Comparison of ENCODE assay signal across 19 mouse cellular contexts in genomic region chr12:79292874-79293273, GRCm38 (mm10). TPM values are rescaled to one million over a fixed set of nuclear protein-coding genes. Genes with fewer than 3 reads are reported as not detected.
DNase-seq lines count a peak whose midpoint lies in the region; ATAC-seq and TF ChIP-seq lines count a peak whose summit lies in the region.
"Had no signal": no experiment of that assay in that cellular context is flagged by ENCODE, and none has a peak within 500 bp of the region (broad histone marks: within the 10 kb centered on the region; RNA-seq: fewer than 3 reads in every experiment).

No protein-coding gene starts in this region.

- no peak for TF ChIP-seq POLR2A in liver, adult 2 months (IDR thresholded peaks at IDR 0.05; ENCODE audit: extremely low read depth, insufficient read depth, low read length)

- WGBS in kidney, embryonic 15.5 days, result 86% methylated on average over 6 of the region's 6 CpGs
- 32% methylated on average over 6 of the region's 6 CpGs for WGBS in liver, adult 2 months
- WGBS in liver, embryonic 12.5 days (ENCODE audit: insufficient replicate concordance), result 78% methylated on average over 6 of the region's 6 CpGs
- 67% methylated on average over 6 of the region's 6 CpGs for WGBS in liver, embryonic 16.5 days (ENCODE audit: insufficient replicate concordance)

- H3K27me3 ChIP-seq in kidney, embryonic 15.5 days, result no peaks in the 10 kb centered on the region
- H3K27me3 ChIP-seq in liver, adult 2 months (ENCODE audit: control insufficient read depth, insufficient read depth, low read length), result no peaks in the 10 kb centered on the region
- H3K27me3 ChIP-seq in liver, embryonic 12.5 days (replicated peaks), result no peaks in the 10 kb centered on the region
- H3K27me3 ChIP-seq in liver, embryonic 16.5 days (ENCODE audit: control insufficient read depth, insufficient read depth, low read depth, low read length), result no peaks in the 10 kb centered on the region
- H3K27me3 ChIP-seq: CH12.LX; forebrain, embryonic 13.5 days; heart, embryonic 12.5 days; Patski had no signal

- no peak overlapping the region for H3K4me3 ChIP-seq in kidney, embryonic 15.5 days (replicated peaks)
- H3K4me3 ChIP-seq in liver, adult 2 months (ENCODE audit: insufficient read depth, low read depth, low read length), result no peak overlapping the region
- no peak overlapping the region for H3K4me3 ChIP-seq in liver, embryonic 12.5 days
- no peak overlapping the region for H3K4me3 ChIP-seq in liver, embryonic 16.5 days (ENCODE audit: low read depth, low read length)
- H3K4me3 ChIP-seq: forebrain, embryonic 13.5 days; heart, embryonic 12.5 days; hindbrain, embryonic 10.5 days had no signal

- no peak for ATAC-seq in kidney, embryonic 15.5 days (replicated peaks; ENCODE audit: low FRiP score)
- no peak for ATAC-seq in liver, embryonic 12.5 days
- ATAC-seq in liver, embryonic 16.5 days (ENCODE audit: low read depth), result no peak
- ATAC-seq: activated CD4-positive, CD25-positive, alpha-beta regulatory T cell, adult 4 months; forebrain, embryonic 13.5 days; forebrain, postnatal 0 days; Patski had no signal

- TF ChIP-seq CTCF in liver, adult 2 months (IDR thresholded peaks at IDR 0.05; ENCODE audit: low read depth, low read length), result no peak

- H3K79me2 ChIP-seq in liver, adult 2 months (ENCODE audit: control insufficient read depth, insufficient read depth, low read length), result no peaks in the 10 kb centered on the region; the same call in 1 of the 2 replicates

- no peak overlapping the region for H3K9ac ChIP-seq in kidney, embryonic 15.5 days
- H3K9ac ChIP-seq in liver, adult 2 months (ENCODE audit: low read depth, low read length), result no peak overlapping the region
- no peak overlapping the region for H3K9ac ChIP-seq in liver, embryonic 12.5 days
- H3K9ac ChIP-seq in liver, embryonic 16.5 days (ENCODE audit: low read depth, low read length), result no peak overlapping the region
- H3K9ac ChIP-seq: forebrain, embryonic 13.5 days; forebrain, postnatal 0 days; heart, embryonic 12.5 days; hindbrain, embryonic 14.5 days had no signal

- peaks cover 49% of the 10 kb centered on the region for H3K36me3 ChIP-seq in kidney, embryonic 15.5 days
- H3K36me3 ChIP-seq in liver, adult 2 months (ENCODE audit: control insufficient read depth, insufficient read depth, low read length), result peaks cover 24% of the 10 kb centered on the region
- H3K36me3 ChIP-seq in liver, embryonic 12.5 days, result peaks cover 37% of the 10 kb centered on the region
- peaks cover 6% of the 10 kb centered on the region for H3K36me3 ChIP-seq in liver, embryonic 16.5 days (ENCODE audit: control insufficient read depth, insufficient read depth)

- peaks cover 18% of the 10 kb centered on the region for H3K4me1 ChIP-seq in kidney, embryonic 15.5 days
- H3K4me1 ChIP-seq in liver, adult 2 months (ENCODE audit: control insufficient read depth, insufficient read depth, low read length), result peaks cover 17% of the 10 kb centered on the region
- H3K4me1 ChIP-seq in liver, embryonic 12.5 days, result peaks cover 33% of the 10 kb centered on the region
- peaks cover 15% of the 10 kb centered on the region for H3K4me1 ChIP-seq in liver, embryonic 16.5 days (ENCODE audit: control insufficient read depth, low read depth, low read length)

- H3K4me2 ChIP-seq in kidney, embryonic 15.5 days, result no peak overlapping the region
- no peak overlapping the region for H3K4me2 ChIP-seq in liver, embryonic 12.5 days
- no peak overlapping the region for H3K4me2 ChIP-seq in liver, embryonic 16.5 days (ENCODE audit: low read depth, low read length)
- H3K4me2 ChIP-seq: forebrain, embryonic 13.5 days; heart, embryonic 12.5 days; hindbrain, embryonic 14.5 days had no signal

- no peaks in the 10 kb centered on the region for H3K9me3 ChIP-seq in kidney, embryonic 15.5 days (replicated peaks)
- no peaks in the 10 kb centered on the region for H3K9me3 ChIP-seq in liver, embryonic 12.5 days (replicated peaks)
- H3K9me3 ChIP-seq in liver, embryonic 16.5 days (replicated peaks; ENCODE audit: control insufficient read depth, low read length), result no peaks in the 10 kb centered on the region
- H3K9me3 ChIP-seq: forebrain, embryonic 13.5 days; heart, embryonic 12.5 days; hindbrain, embryonic 10.5 days had no signal

- H3K27ac ChIP-seq in kidney, embryonic 15.5 days, result no peak overlapping the region
- 0 out of 2 replicates have a peak overlapping the region, but pooled peaks have one; percentile 57 for H3K27ac ChIP-seq in liver, adult 2 months (replicated peaks; ENCODE audit: insufficient read depth, low read depth, low read length)
- H3K27ac ChIP-seq in liver, embryonic 12.5 days, result no peak overlapping the region
- H3K27ac ChIP-seq in liver, embryonic 16.5 days (ENCODE audit: low read length), result 0 out of 2 replicates have a peak overlapping the region, but pooled peaks have one; percentile 3
- H3K27ac ChIP-seq: forebrain, embryonic 13.5 days; hindbrain, embryonic 10.5 days; hindbrain, embryonic 14.5 days had no signal

- DNase-seq in kidney, adult 11 months, result peak; percentile 22
- peak; percentile 94 for DNase-seq in liver, adult 2 months (ENCODE audit: extremely low read depth, low read depth, low spot score)
- DNase-seq in embryo, embryonic 10 days (ENCODE audit: low spot score), result no peak
- DNase-seq: adrenal gland, adult 8-10 months; cerebellum, adult 11 months; cerebellum, adult 8-10 months; cerebellum, postnatal 14 days; forebrain, postnatal 0 days; gastrocnemius, postnatal 14 days had no signal

RNA-seq across cellular contexts. Expression of gene Zfyve26, which starts 3.2 kb away (rescaled TPM):
- 14.4 and 15.4 TPM in 2 replicates for polyA plus RNA-seq in kidney, embryonic 15.5 days (2015; fragmentation: Nextera tagmentation; extraction: Ambion mirVana)
- 17.6 and 27.9 TPM in 2 replicates for total RNA-seq in liver, adult 2 months (2014; rRNA removed)
- polyA plus RNA-seq in liver, adult 2 months (2012; rRNA removed), result 15.4 and 20.5 TPM in 2 replicates
- polyA plus RNA-seq in liver, embryonic 12.5 days (2016; fragmentation: Nextera tagmentation; extraction: Ambion mirVana), result 10.6 and 11.1 TPM in 2 replicates
- 10.3 and 10.7 TPM in 2 replicates for polyA plus RNA-seq in liver, embryonic 16.5 days (2015; fragmentation: Nextera tagmentation; extraction: Ambion mirVana)

RNA-seq across cellular contexts. Expression of gene Rad51b, which starts 4.2 kb away (rescaled TPM):
- polyA plus RNA-seq in kidney, embryonic 15.5 days (2015; fragmentation: Nextera tagmentation; extraction: Ambion mirVana), result 7.8 and 8.2 TPM in 2 replicates
- total RNA-seq in liver, adult 2 months (2014; rRNA removed), result 1.7 TPM in 2 replicates
- polyA plus RNA-seq in liver, adult 2 months (2012; rRNA removed), result 0.55 and 0.58 TPM in 2 replicates
- polyA plus RNA-seq in liver, embryonic 12.5 days (2016; fragmentation: Nextera tagmentation; extraction: Ambion mirVana), result 5.3 and 7.5 TPM in 2 replicates
- 4.4 and 4.8 TPM in 2 replicates for polyA plus RNA-seq in liver, embryonic 16.5 days (2015; fragmentation: Nextera tagmentation; extraction: Ambion mirVana)

Comparison
In these comparisons a context has a peak if more than half of its experiments do, and no peak if none do; other contexts are left out.
1. H3K27ac ChIP-seq: peak in liver, adult 2 months (single experiment) and liver, embryonic 16.5 days (single experiment); none in kidney, embryonic 15.5 days (single experiment) and liver, embryonic 12.5 days (single experiment).